Mouse (Mus musculus): Measurements from ENCODE around the gene Pakap.

DNA sequence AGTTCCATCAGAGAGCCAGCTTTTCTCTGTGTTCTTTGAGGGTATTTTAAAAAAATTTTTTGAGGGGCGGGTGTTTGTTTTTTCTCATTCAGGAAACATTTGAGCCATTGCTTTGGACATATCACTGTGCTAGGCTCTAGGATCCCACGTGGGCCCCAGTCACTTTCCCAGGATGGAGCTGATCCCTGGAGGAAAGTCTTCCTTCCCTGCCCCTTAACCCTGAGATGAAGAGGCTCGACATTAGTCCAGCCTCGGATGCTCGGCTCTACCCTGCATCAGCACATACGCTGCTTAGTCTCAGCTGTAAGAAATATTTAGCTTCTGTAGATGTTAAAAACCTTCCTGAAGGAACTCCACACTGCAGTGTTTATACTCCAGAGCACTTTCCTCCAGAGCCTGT, 327.9 kb downstream of the Pakap start:
- no peak for TF ChIP-seq CTCF (IDR thresholded peaks at IDR 0.05; ENCODE audit: low read depth, low read length)
- no peak for TF ChIP-seq TAL1 (conservative IDR thresholded peaks at IDR 0.05; ENCODE audit: low read depth, low read length)
- no peak for TF ChIP-seq POLR2AphosphoS5 (IDR thresholded peaks at IDR 0.05; ENCODE audit: insufficient replicate concordance, low read depth, low read length)
- no peak for TF ChIP-seq GATA1 (IDR thresholded peaks at IDR 0.05; ENCODE audit: borderline replicate concordance, low read length)
- TF ChIP-seq GATA2 (IDR thresholded peaks at IDR 0.05; ENCODE audit: borderline replicate concordance, low read depth, low read length), result no peak

Data from G1E (cell line).